Mouse (Mus musculus) cerebellum, adult 11 months (tissue): Measurements from ENCODE around the gene Zfp451.
"Not testable (repeated sequence)": the region's sequence is repeated elsewhere in the genome, so short reads cannot be mapped to it uniquely, and the experiment has no call there.

Source experiments
- DNase-seq: peaks from one replicate; pipeline ENCODE4 v3.0.0; 2022

Gene Zfp451

DNA sequence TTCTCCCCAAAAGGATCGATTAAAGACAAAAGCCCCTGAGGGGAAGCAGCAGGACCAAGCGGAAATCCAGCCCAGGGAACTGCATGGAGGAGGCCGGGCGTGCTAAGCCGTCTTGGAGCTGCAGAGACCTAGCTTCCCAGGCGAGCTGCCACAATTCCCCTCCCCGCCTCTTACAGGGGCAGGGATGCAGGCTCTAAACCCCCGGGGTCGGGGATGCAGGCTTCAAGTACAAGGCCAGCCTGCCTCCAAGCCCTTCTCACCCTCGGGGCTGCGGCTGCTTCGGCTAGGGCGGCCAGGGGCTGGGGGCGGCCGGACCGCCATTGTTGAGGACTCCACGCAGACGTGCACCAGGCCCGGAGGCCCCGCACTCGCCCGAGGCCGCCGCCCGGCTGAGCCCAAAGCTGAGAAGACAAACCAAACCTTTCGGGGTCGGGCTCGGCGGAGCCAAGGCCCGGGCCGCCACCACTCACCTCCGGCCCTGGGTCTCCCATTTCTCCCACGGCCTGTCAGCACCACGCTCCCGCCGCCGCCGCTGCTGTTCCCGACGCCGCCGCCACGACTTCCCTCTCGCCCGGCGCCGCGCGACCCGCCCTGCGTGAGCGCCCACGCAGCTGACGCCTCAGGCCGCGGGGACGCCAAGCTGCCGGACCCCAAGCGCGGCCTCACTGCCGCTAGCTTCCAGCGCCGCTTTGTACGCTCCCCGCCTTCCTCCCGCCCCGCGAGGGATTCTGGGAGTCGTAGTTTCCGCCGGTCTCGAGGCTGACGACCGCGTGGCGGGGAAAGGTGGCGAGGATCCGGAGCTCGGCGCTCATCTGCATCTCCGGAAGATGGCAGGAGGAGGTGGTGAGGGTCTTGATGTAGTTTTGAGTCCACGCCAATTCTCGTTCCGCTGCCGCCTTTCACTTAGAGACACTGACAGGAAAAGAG, at the start of gene Zfp451:
Zfp451 (minus strand) TSS at position 728 of the 927 bp plus-strand sequence.
- DNase-seq, result peak; percentile 91

DNA sequence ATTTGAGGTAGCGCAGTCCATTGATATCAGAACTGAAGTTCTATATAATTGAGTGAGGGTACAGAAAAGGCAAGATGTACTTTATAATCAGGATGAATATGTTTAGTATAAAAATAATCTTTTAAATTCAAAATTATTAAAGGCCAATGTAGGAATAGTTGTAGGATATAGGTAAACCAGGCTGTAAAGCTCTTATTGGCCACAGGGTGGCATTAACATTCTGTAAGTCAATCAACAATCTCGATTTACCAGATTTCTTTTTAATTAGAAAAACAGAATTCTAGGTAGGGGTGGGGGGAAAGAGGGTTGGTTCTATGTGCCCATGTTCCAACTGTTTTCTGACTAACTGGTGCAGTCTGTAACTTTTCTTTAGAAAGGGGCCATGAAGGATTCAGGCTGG, 32.4 kb upstream of the Zfp451 start:
- DNase-seq, result no peak

- no peak for DNase-seq
These were observed 29.4 kb upstream of the Zfp451 start for GRCm38 (mm10) chr1:33843823-33844222.

- DNase-seq, result not testable (repeated sequence)
These were observed 24.6 kb upstream of the Zfp451 start for GRCm38 (mm10) chr1:33838952-33839351.

DNA sequence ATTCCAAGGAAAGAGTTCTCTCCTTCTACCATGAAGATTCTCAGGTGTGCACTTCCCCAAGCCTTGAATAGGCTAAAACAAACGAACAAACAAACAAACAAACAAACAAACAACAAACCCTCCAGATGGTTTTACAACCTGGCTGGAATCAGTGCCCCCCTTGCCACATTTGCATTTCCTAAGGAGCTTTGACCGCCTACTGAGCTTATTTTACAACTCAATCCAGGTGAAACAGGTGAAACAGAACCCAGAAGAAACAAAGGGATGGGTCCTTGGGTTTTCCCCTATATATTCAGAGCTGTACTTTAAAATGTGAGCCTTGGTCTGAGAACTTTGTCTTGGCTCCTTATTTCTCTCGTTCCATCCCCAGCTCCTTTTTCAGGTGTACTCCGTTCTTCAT, 16.2 kb upstream of the Zfp451 start:
- no peak for DNase-seq

GRCm38 (mm10) chr1:33817931-33818330, 3.5 kb upstream of the Zfp451 start:
- no peak for DNase-seq

- DNase-seq, result peak; percentile 6
These were observed 914 bp downstream of the Zfp451 start for GRCm38 (mm10) chr1:33813495-33813867.

- DNase-seq, result no peak
These were observed 11.1 kb downstream of the Zfp451 start for GRCm38 (mm10) chr1:33803323-33803722.

- DNase-seq, result no peak
These were observed 14.8 kb downstream of the Zfp451 start for GRCm38 (mm10) chr1:33799620-33800019.

DNA sequence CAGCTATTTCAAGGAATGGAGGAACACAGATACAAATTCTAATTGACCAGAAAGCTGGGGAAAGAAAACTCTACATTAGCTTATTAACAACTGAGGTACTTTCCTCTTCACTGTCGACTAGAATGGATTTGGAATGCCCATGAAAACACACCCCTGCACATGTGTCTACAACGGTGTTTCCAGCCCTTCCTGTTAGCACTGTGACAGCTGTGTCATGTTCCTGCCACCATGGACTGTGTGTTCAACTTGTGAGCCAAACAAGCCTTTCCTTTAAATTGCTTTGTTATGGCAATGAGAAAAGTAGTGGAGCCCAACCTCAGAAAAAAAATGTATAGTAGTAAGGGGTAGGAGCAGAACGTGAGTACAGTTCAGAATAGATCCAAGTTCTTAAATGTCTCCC, 25.9 kb downstream of the Zfp451 start:
- no peak for DNase-seq

DNA sequence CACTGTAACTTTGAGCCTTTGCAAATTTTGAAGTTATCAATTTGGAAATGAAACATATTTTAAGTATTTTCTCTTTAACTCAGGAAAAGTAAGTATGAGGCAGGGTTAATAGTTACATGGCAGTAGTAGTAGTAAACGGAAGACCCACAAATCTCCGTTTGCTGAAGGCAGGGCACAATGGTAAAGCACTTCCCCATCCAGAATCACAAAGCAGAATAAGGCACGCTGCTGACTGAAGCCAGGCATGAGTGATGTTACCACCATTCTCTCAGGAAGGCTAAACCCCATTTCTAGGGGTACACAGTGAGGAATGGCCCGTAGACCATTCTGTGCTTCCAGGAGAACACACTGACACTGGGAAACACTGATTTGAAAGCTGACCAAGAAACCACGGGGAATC, 26.3 kb downstream of the Zfp451 start:
- DNase-seq, result no peak

DNA sequence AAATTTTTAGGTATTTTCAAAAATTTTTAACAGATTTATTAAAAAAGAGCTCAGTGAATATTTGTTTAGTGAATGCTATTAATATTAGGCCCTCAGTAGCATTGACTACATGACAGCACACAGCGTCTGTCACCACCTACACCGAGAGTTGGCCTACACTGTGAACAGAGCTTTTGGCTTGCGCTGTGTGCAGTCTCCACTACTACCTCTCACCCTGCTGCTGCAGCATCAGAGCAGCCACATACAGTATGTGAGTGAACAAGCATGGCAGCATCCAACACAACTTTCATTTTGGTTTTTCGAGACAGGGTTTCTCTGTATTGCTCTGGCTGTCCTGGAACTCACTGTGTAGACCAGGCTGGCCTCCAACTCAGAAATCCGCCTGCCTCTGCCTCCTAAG, 29.8 kb downstream of the Zfp451 start:
- no peak for DNase-seq

DNA sequence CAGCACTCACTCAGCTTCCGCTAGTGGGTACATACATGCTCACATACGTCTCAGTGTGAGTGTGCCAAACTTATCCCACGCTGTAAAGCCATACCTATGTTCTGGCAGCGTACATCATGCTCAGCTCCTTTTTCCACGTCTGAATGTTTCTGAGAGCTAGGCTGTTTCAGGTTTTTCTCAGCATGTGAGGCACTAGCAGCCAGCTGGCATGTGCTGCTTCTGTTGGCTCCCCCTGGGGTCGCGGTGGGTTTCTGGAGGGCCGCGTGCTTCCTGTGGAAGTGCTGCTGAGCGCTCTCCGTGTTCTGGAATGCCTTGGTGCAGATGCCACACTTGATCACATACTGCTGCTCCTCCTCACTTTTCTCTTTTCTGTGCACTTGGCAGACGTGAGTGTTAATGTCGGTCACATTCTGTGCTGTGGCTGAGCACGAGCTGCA, 38.2 kb downstream of the Zfp451 start:
- no peak for DNase-seq

DNA sequence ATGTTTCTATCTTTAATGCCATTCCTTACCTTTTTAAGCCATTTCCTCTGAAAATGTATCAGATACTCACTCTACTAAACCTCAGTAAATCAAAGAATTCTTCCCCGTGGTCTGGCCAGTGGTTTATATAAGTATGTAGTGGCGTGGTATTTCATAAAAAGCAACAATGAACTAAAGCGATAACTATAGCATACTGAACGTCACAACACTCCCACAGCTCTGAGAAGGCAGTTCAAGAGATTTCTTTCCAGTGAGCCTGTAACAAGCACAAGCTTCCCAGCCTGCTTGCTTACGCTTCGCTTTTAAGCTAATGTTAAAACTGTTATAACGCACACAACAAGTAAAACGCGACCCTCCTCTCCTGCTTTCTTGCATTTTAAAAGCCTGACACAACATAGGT, 42.3 kb downstream of the Zfp451 start:
- DNase-seq, result no peak

DNA sequence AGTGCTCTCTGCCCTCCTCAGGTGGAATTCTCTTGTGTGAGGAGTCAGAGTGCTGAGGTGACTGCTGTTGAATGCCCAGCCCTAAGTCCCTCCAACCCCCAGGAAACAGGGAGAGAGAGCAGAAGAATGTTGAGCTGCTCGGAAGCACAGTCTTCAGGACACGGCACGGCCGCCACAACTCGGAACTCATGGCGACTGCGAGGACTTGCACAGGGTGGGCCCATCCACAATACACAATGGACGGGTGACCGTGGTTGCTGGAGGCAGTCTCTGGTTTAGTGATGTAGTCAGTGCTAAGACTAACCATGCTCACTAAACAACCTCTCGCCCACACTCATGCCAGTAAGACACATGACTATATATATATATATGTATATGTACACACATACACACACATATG, 42.8 kb downstream of the Zfp451 start:
- DNase-seq, result no peak

GRCm38 (mm10) chr1:33768827-33769226, 45.6 kb downstream of the Zfp451 start:
- no peak for DNase-seq

DNA sequence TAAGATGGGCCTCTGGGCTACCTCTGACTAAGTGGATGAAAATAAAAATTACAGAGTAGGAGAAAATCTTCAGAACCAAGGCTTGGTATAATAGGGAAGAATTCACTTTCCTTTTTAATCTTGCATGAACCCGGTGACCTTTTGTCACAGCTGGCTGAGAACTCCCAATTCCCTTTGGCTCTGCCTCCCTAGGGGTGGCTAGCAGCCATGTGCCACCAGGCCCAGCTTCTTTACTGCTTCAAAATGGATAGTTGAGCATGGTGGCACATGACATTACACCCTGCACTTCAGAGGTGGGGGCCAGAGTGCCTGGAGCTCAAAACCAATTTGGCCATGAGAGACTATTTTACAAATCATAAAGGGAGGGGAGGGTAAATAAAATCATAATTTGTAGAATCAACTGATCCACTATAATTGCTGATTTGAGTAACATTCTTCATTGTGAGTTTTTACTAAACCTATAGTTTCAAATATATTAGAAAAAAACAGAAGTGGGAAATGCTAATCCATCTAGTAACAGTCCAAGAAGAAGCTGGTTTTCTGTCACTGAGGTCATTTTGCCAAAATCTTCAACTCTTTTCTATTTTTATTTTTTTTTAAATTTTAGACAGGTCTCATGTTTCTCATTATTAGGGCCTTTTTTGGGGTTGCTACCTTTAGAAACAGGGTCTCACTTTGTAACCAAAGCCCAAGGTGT, 46.2 kb downstream of the Zfp451 start:
- no peak for DNase-seq

GRCm38 (mm10) chr1:33766520-33767508, 47.6 kb downstream of the Zfp451 start:
- DNase-seq, result no peak

DNA sequence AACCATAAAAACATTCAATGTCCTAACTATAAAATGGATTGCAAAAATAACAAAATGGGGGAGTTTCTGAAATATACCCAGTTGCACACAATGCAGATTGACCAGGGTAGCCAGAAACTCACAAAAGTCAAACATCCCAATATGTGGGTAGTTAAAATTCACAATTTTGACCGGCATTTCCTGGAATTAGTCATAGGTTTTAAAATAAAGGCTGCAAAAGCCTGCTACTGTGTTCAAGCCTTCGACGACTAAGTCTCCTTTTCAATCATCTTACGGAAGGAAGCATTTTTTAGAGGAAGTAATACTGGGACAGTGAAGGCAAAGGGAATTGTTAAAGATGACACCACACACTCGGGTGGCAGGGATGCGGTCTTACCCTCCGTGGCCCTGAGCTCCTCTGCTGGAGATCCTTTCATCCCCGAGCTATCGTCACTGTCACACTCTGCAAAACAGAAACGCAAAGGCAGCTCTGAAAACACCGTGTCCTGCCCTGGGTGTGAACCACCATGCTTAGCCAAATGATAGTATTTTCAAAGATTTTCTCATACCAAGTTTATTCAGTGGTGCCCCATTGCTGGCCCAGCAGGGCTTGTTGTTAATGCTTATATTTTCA, 48.8 kb downstream of the Zfp451 start:
- DNase-seq, result no peak

GRCm38 (mm10) chr1:33763826-33764225, 50.6 kb downstream of the Zfp451 start:
- no peak for DNase-seq

DNA sequence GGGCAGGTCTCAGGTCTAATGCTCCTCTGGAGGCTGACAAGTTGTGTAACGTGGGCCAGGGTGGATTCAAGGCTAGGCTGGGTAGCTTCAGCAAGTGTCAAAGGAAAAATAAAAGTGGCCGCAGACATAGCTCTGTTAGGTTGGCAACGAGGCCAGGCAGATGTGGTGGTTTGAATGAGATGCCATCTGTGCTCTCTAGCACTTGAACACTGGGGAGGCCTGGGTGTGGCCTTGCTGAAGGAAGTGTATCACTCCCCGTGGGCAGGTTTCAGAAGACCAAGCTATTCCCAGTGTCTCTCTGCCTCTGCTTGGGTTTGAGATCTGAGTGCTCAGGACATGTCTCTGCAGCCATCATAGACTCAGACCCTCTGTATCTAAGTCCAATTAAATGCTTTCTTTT, 55.9 kb downstream of the Zfp451 start:
- DNase-seq, result no peak

- DNase-seq, result peak; percentile 59
These were observed 56.8 kb downstream of the Zfp451 start, which contains the start of gene Bag2 for GRCm38 (mm10) chr1:33757491-33758041. Bag2 (minus strand) TSS chr1:33757795.
